Mouse (Mus musculus) midbrain, embryonic 13.5 days (tissue): ENCODE measurements at regions not wholly inside any gene's neighbourhood (a gene's known extent, or its start where the extent isn't known, plus 50 kb on each side); places are given as distances from the start of the nearest gene placed in this dataset.

Experiments used
- ATAC-seq: fragments of 200-750 bp; cut with Nextera tagmentation; 2 replicates; pipeline ENCODE4 v1.8.0; 2017; ENCODE audit warnings: mild to moderate bottlenecking, moderate TSS enrichment, moderate library complexity
- H3K27ac ChIP-seq: fragments of 300-500 bp; sonication (generic); 2 replicates; pipeline ENCODE4 v1.5.1; 2015; ENCODE audit warnings: inconsistent platforms, mild to moderate bottlenecking, moderate library complexity
- H3K27me3 ChIP-seq: fragments of 300-500 bp; sonication (generic); 2 replicates; pipeline ENCODE4 v1.6.1; 2015; ENCODE audit warnings: mild to moderate bottlenecking, inconsistent platforms
- H3K36me3 ChIP-seq: fragments of 300-500 bp; sonication (generic); 2 replicates; pipeline ENCODE4 v1.6.1; 2015; ENCODE audit warnings: mild to moderate bottlenecking, inconsistent platforms
- H3K4me1 ChIP-seq: fragments of 300-500 bp; sonication (generic); replicated peaks from 2 replicates; pipeline ENCODE4 v1.6.1; 2015; ENCODE audit warnings: inconsistent platforms
- H3K4me2 ChIP-seq: fragments of 300-500 bp; sonication (generic); replicated peaks from 2 replicates; pipeline ENCODE4 v1.6.1; 2015; ENCODE audit warnings: moderate library complexity, mild to moderate bottlenecking, inconsistent platforms
- H3K4me3 ChIP-seq: fragments of 300-500 bp; sonication (generic); replicated peaks from 2 replicates; pipeline ENCODE4 v1.5.1; 2015; ENCODE audit warnings: mild to moderate bottlenecking, inconsistent platforms
- H3K9ac ChIP-seq: fragments of 300-500 bp; sonication (generic); replicated peaks from 2 replicates; pipeline ENCODE4 v1.6.1; 2015; ENCODE audit warnings: mild to moderate bottlenecking, inconsistent platforms
- H3K9me3 ChIP-seq: fragments of 300-500 bp; sonication (generic); 2 replicates; pipeline ENCODE4 v1.6.1; 2016; ENCODE audit warnings: mild to moderate bottlenecking, inconsistent platforms
- WGBS: fragments of 180-500 bp; shearing (Covaris S2); methylation state at CpG from one replicate; pipeline ENCODE4 v1.1.7; 2015; 5-methylcytosine and 5-hydroxymethylcytosine counted together

DNA sequence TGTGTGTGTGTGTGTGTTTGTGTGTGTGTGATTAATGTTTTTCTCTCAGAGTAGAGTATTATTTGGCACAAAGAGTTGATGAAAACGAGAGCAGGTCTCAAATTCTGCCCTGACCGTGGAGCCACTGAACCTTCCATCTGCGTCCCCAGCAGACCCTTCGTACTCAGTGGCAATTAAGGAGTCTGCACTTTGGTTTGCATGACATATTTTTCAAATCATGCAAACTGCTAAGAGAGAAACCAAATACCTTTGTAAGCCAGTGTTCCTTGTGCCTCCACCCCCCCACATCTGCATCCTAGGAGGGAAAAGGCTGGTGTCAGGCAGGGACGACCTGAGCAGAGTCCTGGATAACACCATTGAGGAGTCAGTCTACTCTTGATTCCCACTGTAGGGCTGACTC is 346.5 kb upstream of the Mki67 start:
- H3K4me2 ChIP-seq, result no peak overlapping the region
- H3K27me3 ChIP-seq, result peaks cover 1% of the 10 kb centered on the region; the same call in 1 of the 2 replicates
- peaks cover 41% of the 10 kb centered on the region for H3K4me1 ChIP-seq
- H3K36me3 ChIP-seq, result no peaks in the 10 kb centered on the region
- no peak overlapping the region for H3K27ac ChIP-seq
- no peak overlapping the region for H3K4me3 ChIP-seq
- whole genome bisulfite sequencing, result 58% methylated on average over 5 of the region's 5 CpGs
- H3K9ac ChIP-seq, result no peak overlapping the region
- ATAC-seq, result no peak
- no peaks in the 10 kb centered on the region for H3K9me3 ChIP-seq

DNA sequence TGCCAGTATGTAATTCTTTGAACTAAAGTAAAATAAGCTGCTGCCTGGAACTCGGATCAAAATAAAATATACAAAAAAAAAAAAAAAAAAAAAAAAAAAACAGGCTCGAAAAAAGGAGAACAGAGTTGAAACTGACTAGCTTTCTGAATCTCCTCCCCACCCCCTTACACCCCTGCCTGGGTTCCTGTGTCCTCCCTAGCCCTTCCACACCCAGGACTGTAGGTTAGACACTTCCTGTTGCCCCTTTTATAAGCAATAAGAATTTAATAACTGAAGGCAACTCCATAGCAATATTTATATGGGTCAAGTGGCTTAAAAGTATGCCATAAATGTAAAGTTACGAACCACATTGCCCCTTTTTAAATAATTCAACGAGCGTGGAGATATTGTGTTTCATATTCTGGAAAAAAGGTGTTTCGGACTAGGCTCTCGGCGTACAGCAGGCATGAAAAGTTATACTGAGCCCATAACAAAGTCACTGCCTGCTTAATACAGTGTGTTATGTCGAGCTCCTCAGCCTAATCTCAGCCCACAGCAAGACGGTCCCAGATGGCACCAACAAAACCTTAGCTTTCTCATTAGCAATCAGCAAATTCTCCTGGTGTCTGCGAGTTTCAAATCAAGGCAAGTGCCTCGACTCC is 349.0 kb upstream of the Mki67 start:
- Histone ChIP-seq H3K27me3 (peaks cover 7% of the 10 kb centered on the region; the same call in 1 of the 2 replicates), H3K27ac (no peak overlapping the region), H3K9me3 (no peaks in the 10 kb centered on the region), H3K36me3 (no peaks in the 10 kb centered on the region), H3K9ac (no peak overlapping the region), H3K4me2 (no peak overlapping the region), H3K4me1 (peaks cover 22% of the 10 kb centered on the region), H3K4me3 (no peak overlapping the region)
- no peak for ATAC-seq
- 65% methylated on average over 12 of the region's 12 CpGs for WGBS

DNA sequence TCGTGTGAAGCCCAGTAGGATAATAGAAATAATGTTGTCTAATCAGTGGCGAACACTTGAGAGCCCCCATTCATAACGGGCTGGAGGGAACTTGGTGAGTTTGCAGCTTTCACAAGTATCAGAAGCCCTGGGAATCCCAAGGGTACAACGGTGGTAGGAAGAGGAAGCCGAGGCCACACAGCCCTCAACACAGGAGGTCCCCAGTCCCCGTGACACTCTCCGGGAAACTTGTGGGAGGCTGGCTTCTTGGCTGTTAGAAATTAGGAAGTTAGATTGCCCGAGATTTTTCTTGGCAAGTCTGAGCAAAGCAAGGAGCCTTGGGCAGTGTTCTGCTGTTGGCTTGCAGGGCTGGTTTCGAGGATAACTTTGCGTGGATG is 349.5 kb upstream of the Mki67 start:
- Histone ChIP-seq H3K4me3 (no peak overlapping the region), H3K36me3 (no peaks in the 10 kb centered on the region), H3K27ac (no peak overlapping the region), H3K4me2 (no peak overlapping the region), H3K9me3 (no peaks in the 10 kb centered on the region), H3K27me3 (peaks cover 8% of the 10 kb centered on the region; the same call in 1 of the 2 replicates), H3K9ac (no peak overlapping the region), H3K4me1 (peaks cover 18% of the 10 kb centered on the region)
- 57% methylated on average over 10 of the region's 10 CpGs for WGBS
- ATAC-seq, result no peak

DNA sequence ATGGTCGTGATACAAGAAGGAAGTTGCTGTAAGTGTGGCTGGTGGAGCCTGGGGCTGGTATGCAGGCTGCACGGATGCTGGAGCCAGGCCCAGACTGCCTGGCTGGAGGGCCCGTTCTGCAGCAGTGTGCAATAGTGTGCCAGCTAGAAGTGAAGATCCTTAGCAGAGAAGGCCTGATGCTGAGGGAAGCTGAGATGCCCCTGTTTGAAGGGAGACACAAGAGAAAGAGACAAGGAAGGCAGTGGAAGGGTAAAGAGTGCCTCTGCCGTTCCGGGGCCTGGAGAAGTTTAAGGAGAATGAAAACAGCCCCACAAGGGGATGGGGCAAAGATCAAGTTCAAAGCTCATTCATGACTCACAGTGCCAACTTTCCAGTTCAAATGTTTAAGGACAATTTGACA is 354.7 kb upstream of the Mki67 start:
- Histone ChIP-seq H3K4me2 (no peak overlapping the region), H3K36me3 (no peaks in the 10 kb centered on the region), H3K27ac (no peak overlapping the region), H3K4me3 (no peak overlapping the region), H3K27me3 (peaks cover 11% of the 10 kb centered on the region; the same call in 1 of the 2 replicates), H3K9me3 (no peaks in the 10 kb centered on the region), H3K4me1 (peaks cover 3% of the 10 kb centered on the region; the same call in 1 of the 2 replicates), H3K9ac (no peak overlapping the region)
- no peak for ATAC-seq
- 88% methylated on average over 5 of the region's 5 CpGs for WGBS

- WGBS, result 78% methylated on average over 4 of the region's 4 CpGs
- H3K27ac ChIP-seq, result no peak overlapping the region
- ATAC-seq, result no peak
- H3K4me2 ChIP-seq, result no peak overlapping the region
- no peaks in the 10 kb centered on the region for H3K36me3 ChIP-seq
- no peaks in the 10 kb centered on the region for H3K9me3 ChIP-seq
- H3K9ac ChIP-seq, result no peak overlapping the region
- peaks cover 3% of the 10 kb centered on the region; the same call in 1 of the 2 replicates for H3K4me1 ChIP-seq
- no peak overlapping the region for H3K4me3 ChIP-seq
- H3K27me3 ChIP-seq, result peaks cover 11% of the 10 kb centered on the region; the same call in 1 of the 2 replicates
These were observed 355.2 kb upstream of the Mki67 start for GRCm38 (mm10) chr7:136071331-136071730.

DNA sequence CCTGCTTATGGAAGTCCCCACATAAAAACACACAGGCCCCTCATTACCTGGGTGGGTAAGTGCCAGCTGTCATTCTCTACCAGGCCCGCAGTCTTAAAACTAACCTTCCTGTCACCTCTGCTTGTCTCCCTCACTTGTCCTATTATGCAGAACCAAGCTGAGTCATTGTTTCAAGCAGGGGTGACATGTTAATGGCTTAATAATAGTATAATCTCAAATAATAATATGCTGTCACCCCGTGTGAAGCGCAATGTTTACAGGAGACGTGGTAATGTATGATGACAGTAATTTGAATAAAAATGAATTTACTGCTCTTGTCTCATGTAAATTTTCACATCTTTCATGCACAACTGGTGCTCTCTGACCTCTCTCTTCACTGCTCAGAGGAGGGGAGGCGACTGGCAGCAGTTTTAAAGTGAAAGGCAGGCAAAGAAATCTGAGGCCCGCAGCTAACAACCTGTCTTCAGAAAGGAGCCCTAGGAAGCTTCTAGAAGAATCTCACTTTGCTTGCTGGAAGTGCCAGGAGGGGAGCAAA is 357.2 kb upstream of the Mki67 start:
- H3K4me2 ChIP-seq, result no peak overlapping the region
- no peak for ATAC-seq
- H3K9me3 ChIP-seq, result no peaks in the 10 kb centered on the region
- no peak overlapping the region for H3K9ac ChIP-seq
- H3K36me3 ChIP-seq, result no peaks in the 10 kb centered on the region
- no peak overlapping the region for H3K4me3 ChIP-seq
- H3K27me3 ChIP-seq, result peaks cover 4% of the 10 kb centered on the region; the same call in 1 of the 2 replicates
- 58% methylated on average over 6 of the region's 6 CpGs for WGBS
- peaks cover 3% of the 10 kb centered on the region; the same call in 1 of the 2 replicates for H3K4me1 ChIP-seq
- no peak overlapping the region for H3K27ac ChIP-seq

GRCm38 (mm10) chr7:136074043-136074442 is 357.9 kb upstream of the Mki67 start:
- H3K36me3 ChIP-seq, result no peaks in the 10 kb centered on the region
- WGBS, result 87% methylated on average over 2 of the region's 2 CpGs
- H3K9ac ChIP-seq, result no peak overlapping the region

GRCm38 (mm10) chr7:136081534-136082252 is 365.5 kb upstream of the Mki67 start:
- peaks cover 38% of the 10 kb centered on the region for H3K4me1 ChIP-seq
- WGBS, result 42% methylated on average over 7 of the region's 7 CpGs
- H3K4me2 ChIP-seq, result no peak overlapping the region
- no peaks in the 10 kb centered on the region for H3K36me3 ChIP-seq
- 0 out of 2 replicates have a peak, but pooled peaks cover 4% of the 10 kb centered on the region for H3K27me3 ChIP-seq
- no peak overlapping the region for H3K4me3 ChIP-seq
- ATAC-seq, result 0 out of 2 replicates have a peak, but pooled peaks have one; percentile 40
- no peaks in the 10 kb centered on the region for H3K9me3 ChIP-seq
- H3K9ac ChIP-seq, result no peak overlapping the region
- 0 out of 2 replicates have a peak overlapping the region, but pooled peaks have one; percentile 86 for H3K27ac ChIP-seq

More at GRCm38 (mm10) chr7:136074043-136074442, 357.9 kb upstream of the Mki67 start:
- Histone ChIP-seq H3K4me2 (no peak overlapping the region), H3K9me3 (no peaks in the 10 kb centered on the region), H3K27ac (no peak overlapping the region), H3K4me1 (peaks cover 3% of the 10 kb centered on the region; the same call in 1 of the 2 replicates), H3K4me3 (no peak overlapping the region), H3K27me3 (peaks cover 4% of the 10 kb centered on the region; the same call in 1 of the 2 replicates)
- no peak for ATAC-seq

DNA sequence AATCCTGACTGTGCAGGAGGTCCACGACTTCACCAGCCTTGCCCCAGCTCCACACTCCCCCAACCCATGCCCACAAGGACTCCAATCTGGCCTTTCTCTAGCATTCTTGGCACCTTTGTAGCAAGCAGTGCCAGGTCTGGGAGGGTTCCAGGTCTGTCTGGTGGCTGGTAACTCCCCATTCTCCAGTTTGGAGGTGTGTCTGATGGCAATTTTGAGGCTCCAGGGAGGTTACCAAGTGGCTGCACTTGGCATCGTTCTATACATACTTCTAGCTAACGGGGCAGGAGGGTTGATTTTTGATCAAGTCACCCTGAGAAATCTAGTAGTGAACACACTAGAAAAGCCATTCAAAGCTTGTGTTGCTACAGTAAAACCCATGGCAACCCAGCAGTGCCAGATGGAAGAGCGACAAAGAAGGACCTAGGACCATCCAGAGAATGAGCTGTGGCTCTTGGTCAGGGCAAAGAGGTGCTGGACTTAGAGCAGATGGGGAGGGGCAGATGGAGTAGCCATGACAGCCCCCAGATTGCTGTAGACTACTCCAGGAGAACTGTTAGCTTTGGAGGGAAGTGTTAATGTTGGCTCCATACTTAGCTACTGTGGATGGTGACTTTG is 366.2 kb upstream of the Mki67 start:
- H3K9me3 ChIP-seq, result no peaks in the 10 kb centered on the region
- ATAC-seq, result no peak
- H3K27me3 ChIP-seq, result 0 out of 2 replicates have a peak, but pooled peaks cover 4% of the 10 kb centered on the region
- 77% methylated on average over 4 of the region's 4 CpGs for WGBS
- no peak overlapping the region for H3K4me3 ChIP-seq
- peaks cover 38% of the 10 kb centered on the region for H3K4me1 ChIP-seq
- H3K36me3 ChIP-seq, result no peaks in the 10 kb centered on the region
- no peak overlapping the region for H3K4me2 ChIP-seq
- H3K27ac ChIP-seq, result peak overlapping the region; percentile 86
- no peak overlapping the region for H3K9ac ChIP-seq

DNA sequence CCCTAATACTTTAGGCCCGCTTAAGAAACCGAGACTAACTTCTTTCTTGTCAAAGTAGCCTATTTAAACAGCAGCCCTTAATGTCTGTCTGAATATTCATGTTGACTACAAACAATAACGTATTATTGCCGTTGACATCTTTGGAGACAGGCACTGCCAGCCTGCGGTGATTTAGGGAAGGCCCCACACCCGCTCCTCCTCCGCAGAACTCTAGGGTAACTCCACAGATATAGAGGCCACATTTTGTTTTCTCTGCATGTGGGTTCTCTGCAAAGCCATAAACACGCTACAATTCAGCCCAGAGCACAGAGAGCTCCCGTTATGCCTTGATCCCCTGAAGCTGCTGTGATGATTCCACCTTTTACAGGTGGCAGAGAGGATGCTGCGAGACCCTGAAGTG is 366.8 kb upstream of the Mki67 start:
- no peak overlapping the region for H3K4me3 ChIP-seq
- no peaks in the 10 kb centered on the region for H3K9me3 ChIP-seq
- 43% methylated on average over 10 of the region's 10 CpGs for WGBS
- ATAC-seq, result no peak
- no peak overlapping the region; the same call in 1 of the 2 replicates for H3K9ac ChIP-seq
- no peak overlapping the region for H3K4me2 ChIP-seq
- peaks cover 38% of the 10 kb centered on the region for H3K4me1 ChIP-seq
- no peaks in the 10 kb centered on the region for H3K36me3 ChIP-seq
- H3K27me3 ChIP-seq, result 0 out of 2 replicates have a peak, but pooled peaks cover 4% of the 10 kb centered on the region
- H3K27ac ChIP-seq, result peak overlapping the region; percentile 86

- Histone ChIP-seq H3K4me1 (peaks cover 38% of the 10 kb centered on the region), H3K27me3 (0 out of 2 replicates have a peak, but pooled peaks cover 4% of the 10 kb centered on the region), H3K4me3 (no peak overlapping the region), H3K4me2 (no peak overlapping the region), H3K9me3 (no peaks in the 10 kb centered on the region), H3K36me3 (no peaks in the 10 kb centered on the region), H3K27ac (peak overlapping the region; percentile 86), H3K9ac (0 out of 2 replicates have a peak overlapping the region, but pooled peaks have one; percentile 24)
- peak; percentile 91 for ATAC-seq
- 7% methylated on average over 14 of the region's 14 CpGs for WGBS
These were observed 367.6 kb upstream of the Mki67 start for GRCm38 (mm10) chr7:136083571-136084342.
